Mouse (Mus musculus) erythroblast, adult 5-6 weeks (primary cell): ENCODE results near the gene Wfikkn1. TPM values are rescaled to one million over a fixed set of nuclear protein-coding genes. Genes with fewer than 3 reads are reported as not detected.

ENCODE experiments used
- ATAC-seq: replicated peaks from 2 replicates; pipeline ENCODE4 v1.8.0; 2016; ENCODE audit warnings: moderate number of reproducible peaks, mild to moderate bottlenecking, moderate TSS enrichment, inconsistent platforms; ENCODE audit not compliant: poor library complexity, low FRiP score, severe bottlenecking
- total RNA-seq, 2 experiments: library from RNA; stranded (forward) in 1 of 2; stranded (reverse) in 1 of 2; fragments of 150-400 nt in 1 of 2; fragments of 200-764, 138-1000 nt in 1 of 2; gene quantifications; 2 replicates each; pipeline versions ENCODE4 v1.2.3 to v1.2.4; 2015 to 2017; ENCODE audit warnings: low replicate concordance in 2 of 2

Wfikkn1 gene
- total RNA-seq, 2 experiments from 2014 or later = 1.0 TPM; not detected in 1

DNA sequence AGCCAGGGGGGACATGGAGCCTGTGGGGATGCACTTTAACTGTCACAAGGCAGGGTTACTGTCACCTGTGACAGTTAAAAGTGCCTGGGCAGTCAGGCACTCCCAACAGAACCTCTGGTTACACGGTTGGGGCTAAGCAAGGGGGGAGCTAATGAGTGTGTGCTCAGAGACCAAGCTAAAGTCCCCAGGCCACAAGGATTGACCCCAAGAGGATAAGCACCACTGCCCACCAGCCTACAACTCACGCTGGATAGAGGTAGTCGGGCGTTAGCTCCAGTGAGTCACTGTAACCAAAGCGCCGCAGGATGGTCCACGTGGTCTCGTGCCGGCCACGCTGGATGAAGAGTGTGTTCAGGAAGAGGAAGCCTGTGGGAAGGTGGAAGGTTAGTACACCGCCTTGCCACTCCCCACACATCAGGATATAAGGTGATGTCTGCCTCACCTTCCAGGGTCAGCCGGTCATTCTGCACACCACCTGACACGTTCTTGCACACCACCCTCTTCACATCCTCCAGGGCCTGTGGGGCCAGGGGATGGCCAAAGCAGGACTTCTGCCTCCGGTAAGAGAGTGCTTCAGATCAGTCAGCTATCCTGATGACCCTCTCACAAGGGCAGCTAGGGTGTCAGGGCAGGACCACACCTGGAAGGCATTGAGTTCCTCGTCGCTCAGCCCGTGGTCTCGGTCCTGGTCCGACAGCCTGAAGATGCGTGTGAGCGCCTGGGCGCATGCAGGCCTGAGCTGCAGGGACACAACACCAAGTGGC is 39.4 kb downstream of the Wfikkn1 start, which contains the start of gene Gm20683:
Gene Gm20683 (minus strand): TSS at position 647 of the 764 bp plus-strand sequence.
- no peak for ATAC-seq

DNA sequence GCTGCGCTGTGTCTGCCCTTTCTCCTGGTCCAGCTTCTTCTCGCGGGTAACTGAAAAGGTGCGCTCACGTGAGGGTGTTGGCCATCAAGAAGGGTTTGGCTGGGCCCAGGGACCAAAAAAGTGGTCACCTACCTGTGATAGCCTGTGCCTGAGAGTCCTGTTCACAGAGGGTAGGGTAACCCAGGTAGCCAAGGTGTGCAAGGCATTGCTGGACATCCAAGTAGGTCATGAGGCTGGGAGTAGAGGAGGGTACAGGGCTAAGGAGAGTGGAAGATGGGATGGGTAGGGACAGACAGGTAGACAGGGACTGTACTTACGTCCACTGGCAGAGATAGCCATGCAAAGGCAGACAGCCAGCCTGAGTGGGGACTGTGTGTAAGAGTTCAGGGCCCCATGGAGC is 40.1 kb downstream of the Wfikkn1 start:
- ATAC-seq = no peak

DNA sequence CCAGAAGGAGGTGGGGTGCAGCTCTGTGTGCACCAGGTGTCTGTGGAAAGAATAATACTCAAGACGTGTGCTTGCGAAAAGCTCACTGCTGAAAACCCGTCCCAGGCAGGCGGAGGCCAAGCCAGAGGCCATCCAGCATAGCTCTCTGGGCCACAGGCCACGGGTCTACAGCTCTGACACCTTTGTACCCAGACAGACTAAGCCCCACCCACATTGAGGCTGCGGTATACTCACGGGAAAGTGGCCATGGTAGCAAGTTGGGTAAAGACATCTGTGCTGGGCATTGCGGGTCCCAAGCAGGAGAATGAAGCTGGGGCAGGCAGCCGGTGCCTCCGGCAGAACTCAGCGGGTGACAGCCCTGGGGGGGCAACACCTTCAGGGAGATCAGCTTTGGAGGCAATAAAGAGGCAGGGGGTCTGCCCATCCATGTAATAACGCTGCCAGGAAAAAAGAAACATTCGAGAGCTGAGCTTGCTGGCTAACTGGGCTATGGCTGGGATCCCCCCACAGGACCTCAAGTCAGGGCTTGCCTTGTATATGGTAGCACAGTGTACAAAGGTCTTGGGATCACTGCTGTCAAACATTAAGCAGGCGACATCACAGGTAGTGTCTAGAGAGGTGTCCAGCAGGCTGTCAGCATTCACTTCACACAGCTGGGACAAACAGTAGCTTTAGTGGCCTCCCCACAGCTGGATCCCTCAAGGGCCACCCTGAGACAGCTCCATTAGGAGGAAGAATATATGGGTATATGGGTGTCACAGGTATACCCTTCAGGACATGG is 41.0 kb downstream of the Wfikkn1 start:
- ATAC-seq = no peak

DNA sequence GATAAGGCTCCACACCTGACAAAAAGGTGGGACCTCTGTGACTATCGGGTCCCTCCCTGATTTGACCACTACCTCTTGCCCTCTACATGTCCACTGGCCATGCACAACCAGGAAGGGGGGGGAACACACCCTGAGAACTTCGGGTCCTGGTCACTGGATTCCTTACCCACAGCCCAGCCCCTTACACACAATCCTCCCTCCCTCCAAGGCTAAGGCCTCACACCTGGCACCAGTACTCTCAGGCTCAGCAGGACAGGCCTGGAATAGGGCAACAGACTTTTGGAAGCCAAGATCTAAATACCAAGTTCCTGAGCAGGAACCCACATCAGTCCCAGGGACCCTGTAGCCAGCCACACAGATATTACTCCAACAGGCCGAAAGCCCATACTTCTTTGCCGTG is 41.8 kb downstream of the Wfikkn1 start:
- ATAC-seq = no peak

DNA sequence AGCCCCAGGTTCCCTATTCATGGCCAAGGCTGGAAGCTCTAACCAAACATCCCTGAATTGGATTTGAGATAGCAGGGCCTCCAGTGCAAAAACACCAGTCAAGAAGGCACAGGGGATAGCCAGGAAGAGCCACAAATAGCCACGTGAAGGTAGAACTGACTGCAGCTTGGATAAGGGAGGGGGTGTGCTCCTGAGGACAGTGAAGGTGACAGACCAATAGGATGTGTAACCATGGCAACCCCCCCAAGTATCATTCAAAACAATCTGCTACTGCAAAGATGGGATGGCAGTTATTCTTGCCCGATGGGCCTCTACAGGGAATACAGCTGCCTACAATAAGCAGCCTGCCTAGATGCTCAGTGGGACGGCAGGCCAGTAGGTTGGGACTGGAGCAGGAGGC is 43.1 kb downstream of the Wfikkn1 start:
- ATAC-seq = no peak

DNA sequence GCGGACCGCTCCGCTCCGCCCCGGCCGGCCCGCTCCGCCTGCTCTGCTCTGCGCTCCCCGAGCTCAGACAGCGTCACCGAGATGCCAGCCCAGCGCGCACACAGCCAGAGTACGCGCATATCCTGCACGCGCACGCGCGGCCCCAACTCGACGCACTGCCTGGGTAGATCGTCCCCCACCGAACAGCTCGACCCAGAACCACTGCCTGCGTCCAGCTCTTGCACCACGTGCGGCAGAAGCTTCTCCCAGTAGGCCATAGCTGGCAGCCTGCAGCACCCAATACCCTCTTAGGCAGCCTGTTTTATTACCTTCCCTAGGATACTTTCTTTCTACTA is 43.6 kb downstream of the Wfikkn1 start, which contains the start of gene Rhbdl1:
Gene Rhbdl1 (minus strand): TSS at position 220 of the 335 bp plus-strand sequence.
- no peak for ATAC-seq

DNA sequence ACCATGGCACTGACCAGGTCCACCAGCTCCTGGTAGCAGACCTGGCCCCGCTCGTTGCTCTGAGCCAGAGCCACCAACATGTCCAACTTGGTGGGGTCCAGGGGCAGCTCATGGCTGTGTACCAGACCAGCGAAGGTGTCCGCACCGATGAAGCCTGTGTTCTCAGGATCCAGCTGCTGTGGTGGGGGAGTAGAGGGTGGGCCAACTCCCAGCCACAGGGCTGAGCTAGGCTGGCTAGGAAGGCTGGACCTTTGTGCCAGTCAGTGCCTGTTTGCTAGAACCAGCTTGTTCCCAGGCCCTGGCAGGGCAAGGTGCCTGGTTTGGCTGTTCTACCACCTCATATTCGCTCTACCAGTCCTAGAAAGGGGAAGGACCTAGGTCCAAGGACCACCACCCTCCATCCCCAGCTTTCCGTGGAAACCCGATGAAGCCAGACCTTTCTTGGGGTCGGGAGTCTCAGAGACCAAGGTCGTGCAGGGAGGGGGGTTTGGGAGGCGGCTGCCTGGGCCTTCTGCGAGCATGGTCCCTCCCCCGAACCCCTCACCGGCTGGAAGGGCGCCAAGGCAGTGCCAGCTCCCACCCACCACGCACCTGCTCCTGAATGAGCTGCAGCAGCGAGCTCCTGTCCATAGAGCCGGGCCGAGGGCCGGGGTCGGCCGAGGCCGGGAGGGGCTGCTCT is 44.1 kb downstream of the Wfikkn1 start:
- no peak for ATAC-seq

DNA sequence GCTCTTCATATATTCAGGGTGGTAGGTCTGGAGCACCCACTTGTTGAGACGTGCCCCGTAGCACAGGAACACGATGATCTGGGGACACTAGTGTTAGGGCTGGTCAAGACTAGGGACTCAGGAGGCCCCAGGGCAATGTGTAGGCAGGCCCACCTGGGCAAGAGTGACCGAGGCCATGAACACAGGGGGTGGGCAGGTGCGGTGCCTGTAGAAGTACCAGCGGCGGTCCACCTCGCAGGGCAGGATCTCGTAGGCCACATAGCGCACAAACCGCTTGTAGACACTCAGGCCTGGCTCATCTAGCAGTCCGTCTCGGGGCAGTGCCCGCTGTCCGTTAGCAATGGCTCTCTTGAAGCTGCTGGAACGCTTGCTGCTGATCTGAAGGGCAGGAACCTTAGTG is 44.8 kb downstream of the Wfikkn1 start:
- no peak for ATAC-seq

DNA sequence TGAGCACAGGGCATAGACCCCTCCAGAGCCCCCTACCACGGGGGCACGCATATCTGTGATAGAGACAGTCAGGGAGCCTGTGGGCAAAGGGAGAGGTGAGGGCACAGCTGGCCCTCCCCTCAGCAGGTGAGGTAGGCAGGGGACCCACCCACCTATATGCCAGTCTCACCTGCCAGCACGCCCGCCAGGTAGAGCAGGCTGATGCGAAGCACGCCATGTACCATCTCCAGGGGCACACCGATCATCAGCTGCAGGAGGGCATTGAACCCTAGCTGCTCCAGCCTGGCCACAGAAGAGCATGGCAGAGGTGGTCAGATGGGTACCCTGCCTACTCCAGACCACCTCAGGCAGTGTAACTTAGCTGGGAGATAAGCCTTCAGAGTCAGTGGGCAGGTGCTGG is 45.4 kb downstream of the Wfikkn1 start:
- no peak for ATAC-seq

DNA sequence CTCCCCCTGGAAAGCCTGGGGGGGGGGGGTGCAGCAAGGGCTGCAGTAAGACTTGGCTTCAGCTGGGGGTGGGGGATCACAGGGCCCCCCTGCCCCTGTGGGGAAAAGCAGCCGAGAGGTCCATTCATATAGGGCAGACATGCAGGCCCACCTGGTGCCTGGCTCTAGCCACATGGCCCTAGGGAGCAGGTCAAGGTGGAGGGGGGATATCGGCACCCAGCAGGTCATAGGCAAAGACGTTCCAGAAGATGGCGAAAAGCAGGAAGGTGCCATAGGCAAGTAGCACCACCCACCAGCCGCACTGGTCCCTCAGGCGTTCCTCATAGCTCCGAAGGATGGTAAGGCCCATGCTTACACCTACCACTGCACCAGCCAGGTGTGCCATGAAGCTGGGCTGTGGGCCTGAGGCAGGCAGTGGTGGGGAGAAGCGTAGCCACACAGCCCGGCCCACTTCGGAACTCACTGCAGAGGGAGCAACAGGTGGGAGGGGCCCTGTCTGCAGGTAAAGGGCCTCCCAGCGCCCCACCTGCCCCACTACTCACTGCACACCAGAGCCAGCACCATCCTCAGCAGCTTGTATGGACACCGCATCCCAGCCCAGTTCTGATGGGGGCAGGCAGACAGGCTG is 45.9 kb downstream of the Wfikkn1 start:
- ATAC-seq = no peak

DNA sequence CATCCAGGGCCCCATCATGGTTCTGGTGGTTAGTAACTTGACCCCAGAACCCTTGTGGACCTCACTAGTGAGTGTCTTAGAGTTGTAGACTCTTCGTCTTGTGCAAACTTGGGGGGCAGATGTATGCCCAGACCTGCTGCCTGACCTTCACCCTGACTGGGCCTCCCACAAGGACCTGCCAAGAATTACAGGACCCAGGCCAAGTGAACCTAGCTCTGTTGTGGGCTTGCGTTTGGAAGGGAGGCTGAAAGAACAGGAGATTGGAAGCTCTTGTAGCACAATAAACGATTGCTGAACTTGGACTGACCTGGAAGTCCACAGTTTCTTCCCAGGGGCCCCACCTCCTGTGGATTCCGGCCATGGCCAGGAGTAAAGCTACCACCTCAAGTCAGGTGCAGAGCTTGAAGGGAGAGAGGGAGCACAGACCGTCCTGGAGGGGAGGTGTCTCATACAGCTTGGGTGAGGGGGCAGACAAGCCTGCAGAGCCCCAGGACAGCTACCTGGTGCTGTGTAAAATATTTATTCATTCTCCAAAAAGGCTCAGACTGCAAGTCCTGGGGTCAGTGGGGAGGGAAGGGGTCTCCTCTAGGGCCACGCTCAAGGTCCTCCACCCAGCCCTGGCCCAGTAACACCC is 46.6 kb downstream of the Wfikkn1 start:
- ATAC-seq = no peak

DNA sequence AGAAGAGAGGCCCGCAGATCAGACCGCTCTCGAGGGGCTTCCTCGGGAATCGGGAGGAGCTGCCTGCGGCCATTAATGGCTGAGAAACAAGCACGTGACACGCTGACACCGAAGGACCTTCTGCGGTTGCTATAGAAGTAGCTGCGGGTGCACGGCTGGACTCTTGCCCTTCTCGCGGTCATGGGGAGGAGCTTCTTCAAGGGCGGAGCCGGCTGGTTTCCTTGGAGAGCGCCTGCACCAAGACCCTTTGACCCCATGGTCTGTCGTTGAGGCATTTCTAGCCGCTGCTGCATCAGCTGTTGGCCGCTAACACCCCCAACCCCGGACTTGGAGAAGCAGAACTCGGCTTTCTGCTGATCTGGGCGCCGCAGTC is 47.4 kb downstream of the Wfikkn1 start, which contains the start of gene Stub1:
Gene Stub1 (minus strand): TSS at position 114 of the 373 bp plus-strand sequence.
- ATAC-seq = peak; percentile 62

DNA sequence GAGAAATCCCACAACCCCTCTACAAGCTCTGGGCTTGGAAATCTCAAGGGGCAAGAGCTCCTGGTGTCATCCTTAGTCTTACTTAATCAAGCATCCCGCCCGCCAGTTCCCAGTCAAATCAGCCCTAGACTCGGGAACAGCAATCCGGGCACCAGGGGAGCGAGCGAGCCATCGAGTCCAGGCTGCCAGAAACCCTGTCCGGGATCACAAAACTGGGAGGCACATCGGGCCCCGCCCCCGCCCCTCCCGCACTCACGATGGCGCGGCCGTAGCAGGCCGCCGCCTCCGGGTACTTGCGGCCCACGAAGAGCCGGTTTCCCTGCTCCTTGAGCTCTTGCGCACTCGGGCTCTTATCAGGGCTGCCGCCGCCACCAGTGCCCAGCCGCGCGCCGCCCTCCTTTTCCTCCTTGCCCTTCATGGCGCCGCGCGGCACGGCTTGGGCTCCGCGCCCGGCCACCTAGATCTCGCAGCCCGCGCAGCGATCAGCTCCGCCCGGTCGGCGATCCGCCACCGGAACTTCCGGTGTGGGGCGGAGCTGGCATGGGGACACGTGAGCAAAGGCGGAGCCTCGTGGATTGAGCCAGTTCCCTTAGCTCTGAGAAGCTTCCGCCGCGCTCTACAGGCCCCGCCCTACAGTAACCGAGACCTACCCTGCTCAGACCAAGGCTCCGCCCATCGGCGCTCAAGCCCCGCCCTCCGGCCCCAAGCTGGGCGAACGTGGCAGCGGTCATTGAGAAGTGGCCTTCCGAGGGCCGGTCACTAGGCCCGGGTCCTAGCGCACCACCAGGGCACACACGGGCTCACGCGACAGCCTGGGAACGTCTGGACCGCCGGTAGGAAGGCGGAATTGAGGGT is 48.0 kb downstream of the Wfikkn1 start:
- ATAC-seq = peak; percentile 80

DNA sequence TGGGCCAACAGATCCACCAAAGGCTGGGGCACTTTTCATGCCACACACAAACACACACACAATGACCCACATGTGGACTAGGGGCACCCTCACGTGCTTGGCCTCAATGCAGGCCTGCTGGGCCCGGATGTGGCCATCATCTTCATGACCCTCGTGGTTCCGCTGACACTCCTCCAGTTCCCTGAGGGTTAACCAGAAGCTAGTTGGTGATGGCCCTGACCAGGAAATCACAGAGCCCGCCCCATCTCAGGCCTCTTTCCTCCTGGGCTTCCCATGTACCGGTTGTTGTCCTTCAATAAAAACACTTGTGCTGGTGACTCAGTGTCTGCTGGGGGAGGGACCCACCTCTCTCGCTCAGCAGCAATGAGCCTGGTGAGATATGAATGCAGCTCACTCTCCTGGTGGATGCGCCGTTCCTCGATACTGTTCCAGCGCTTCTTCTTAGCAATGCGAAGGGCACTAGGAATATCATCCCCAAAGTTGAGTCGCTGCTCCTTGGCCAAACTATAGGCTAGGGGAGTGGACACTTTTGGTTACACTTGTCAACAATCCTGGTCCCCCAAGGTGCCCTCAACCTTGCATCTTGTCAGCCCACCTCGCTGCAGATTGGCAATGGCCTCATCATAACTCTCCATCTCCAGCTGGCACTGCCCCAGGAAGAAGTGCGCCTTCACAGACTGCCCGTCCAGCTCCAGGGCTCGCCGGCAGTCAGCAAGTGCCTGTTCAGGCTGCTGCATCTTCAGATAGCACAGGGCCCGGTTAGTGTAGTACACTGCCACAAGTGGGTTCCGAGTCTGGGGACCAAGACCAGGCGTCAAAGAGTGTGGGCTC is 49.0 kb downstream of the Wfikkn1 start:
- ATAC-seq = no peak

DNA sequence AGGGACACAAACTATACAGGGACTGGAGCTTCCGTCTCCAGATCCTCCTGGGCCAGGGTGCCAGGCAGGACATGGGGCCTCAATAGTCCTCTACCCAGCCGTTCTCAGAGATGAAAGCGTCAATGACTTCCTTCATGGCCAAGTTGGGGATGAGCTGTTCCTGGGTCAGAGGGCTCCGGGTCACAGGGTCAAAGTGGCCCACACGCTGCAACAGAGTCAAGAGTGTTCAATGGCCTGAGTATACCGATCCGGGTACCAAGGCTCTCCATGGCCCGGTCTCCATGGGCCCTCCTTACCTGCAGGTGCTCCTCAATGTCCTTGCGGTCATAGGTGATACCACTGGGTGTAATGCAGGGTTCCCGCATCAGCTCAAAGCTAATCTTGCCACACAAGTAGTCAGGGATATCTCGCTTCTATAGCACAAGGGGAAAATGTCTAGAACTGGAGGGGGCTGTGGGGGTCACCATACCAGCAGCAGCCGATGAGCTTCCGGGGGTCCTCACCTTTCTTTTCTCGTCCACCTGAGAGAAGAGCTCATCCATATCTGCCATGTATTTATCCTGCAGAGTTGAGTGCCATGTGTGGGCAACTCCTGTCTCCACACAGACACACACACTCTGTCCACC is 49.7 kb downstream of the Wfikkn1 start:
- no peak for ATAC-seq

DNA sequence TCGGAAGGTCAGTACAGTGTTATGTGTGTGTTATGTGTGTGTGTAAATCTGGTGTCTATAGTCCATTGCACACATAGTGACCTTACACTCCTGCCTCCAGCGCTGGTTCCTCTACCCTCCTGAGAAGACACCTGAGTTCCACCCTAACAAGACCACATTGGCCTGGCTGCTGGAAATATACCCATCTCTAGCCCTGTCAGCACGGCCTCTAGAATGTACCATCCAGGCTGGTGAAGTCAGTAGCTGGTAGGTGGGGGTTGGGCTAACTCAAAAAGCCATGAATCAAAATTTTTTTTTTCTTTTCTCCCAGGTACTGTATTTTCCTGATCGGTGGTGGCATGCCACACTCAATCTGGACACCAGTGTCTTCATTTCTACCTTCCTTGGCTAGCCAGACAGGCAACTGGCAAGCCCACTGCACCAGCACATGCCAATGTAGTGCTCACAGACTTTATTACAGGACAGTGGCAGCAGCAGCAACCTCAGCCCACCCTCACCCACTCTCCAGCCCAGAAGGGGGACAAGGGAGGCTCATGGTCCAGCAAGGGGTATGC is 50.4 kb downstream of the Wfikkn1 start:
- ATAC-seq = no peak

DNA sequence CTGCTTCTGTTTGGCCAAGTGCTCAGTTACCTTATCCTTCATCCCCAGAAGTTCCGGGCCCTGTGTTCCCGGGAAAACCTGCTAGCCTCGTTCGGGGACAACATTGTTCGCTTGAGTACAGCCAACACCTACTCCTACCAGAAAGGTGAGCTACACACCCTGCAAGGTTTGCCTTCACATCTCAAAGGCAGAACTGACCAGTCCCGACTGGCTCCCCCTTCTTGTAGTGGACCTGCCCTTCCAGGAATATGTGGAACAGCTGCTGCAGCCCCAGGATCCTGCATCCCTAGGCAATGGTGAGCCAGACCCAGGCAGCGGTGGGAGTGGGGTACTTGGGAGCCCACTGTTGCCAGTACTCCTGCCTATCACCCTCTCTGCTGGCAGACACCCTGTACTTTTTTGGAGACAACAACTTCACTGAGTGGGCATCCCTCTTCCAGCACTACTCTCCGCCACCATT is 51.1 kb downstream of the Wfikkn1 start:
- no peak for ATAC-seq
